Mouse (Mus musculus) cerebellum, postnatal 4 days (tissue): ENCODE results near the gene Ifnk.
A peak's percentile ranks its signal among the peaks of the same experiment; 100 is the strongest.

Source experiments
- DNase-seq, 2 experiments: peaks; one replicate each; pipeline ENCODE4 v3.0.0; 2022; ENCODE audit warnings: low spot score in 2 of 2, mixed read lengths in 1 of 2

Gene Ifnk

GRCm38 (mm10) chr4:35138077-35138476 is 13.8 kb upstream of the Ifnk start:
- no peak for DNase-seq

- DNase-seq: no peak
These were observed 11.5 kb upstream of the Ifnk start for GRCm38 (mm10) chr4:35140317-35140716.

- DNase-seq: no peak
These were observed 8.3 kb upstream of the Ifnk start for GRCm38 (mm10) chr4:35143472-35144102.

GRCm38 (mm10) chr4:35145726-35146125 is 6.1 kb upstream of the Ifnk start:
- no peak for DNase-seq

GRCm38 (mm10) chr4:35146597-35146996 is 5.3 kb upstream of the Ifnk start:
- no peak for DNase-seq

- DNase-seq: no peak
These were observed 3.5 kb upstream of the Ifnk start for GRCm38 (mm10) chr4:35148326-35148725.

DNA sequence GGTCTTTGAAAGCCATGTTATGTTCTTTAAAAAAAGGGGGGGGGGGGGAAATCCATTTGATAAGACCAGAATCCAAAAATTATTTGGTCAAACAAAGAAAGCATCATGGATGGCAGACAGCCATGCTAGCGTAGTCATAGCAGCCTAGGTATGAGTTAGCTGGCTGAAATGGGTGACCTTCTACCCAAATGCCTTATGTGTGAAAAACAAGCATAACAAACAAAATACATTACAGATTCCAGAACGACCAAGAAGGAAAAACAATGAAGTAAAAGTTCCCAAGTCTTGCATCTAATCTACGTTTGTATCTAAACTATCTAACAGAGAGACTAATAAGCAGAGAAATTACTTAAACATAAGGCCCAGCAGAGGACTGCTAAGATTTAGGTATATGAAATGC is 1.1 kb upstream of the Ifnk start:
- DNase-seq: no peak

DNA sequence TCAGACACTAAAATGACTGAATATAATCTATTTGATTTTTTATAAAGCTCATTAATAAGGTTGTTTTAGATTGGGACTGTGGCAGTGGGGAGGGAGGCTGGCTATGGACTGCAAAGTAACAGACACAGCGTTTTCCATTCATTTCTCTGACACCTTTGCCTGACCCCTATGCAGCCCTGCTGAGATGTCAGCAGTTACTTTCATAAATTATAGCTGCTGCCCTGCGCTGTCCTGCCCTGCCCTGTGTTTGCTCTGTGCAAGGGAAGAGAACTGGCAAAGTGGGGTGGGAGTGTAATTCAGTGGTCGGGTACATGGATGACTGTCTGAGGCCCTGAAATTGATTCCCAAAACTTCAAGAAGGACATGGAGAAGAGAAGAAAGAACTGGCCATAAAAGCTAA is 2.2 kb downstream of the Ifnk start:
- DNase-seq: no peak

DNA sequence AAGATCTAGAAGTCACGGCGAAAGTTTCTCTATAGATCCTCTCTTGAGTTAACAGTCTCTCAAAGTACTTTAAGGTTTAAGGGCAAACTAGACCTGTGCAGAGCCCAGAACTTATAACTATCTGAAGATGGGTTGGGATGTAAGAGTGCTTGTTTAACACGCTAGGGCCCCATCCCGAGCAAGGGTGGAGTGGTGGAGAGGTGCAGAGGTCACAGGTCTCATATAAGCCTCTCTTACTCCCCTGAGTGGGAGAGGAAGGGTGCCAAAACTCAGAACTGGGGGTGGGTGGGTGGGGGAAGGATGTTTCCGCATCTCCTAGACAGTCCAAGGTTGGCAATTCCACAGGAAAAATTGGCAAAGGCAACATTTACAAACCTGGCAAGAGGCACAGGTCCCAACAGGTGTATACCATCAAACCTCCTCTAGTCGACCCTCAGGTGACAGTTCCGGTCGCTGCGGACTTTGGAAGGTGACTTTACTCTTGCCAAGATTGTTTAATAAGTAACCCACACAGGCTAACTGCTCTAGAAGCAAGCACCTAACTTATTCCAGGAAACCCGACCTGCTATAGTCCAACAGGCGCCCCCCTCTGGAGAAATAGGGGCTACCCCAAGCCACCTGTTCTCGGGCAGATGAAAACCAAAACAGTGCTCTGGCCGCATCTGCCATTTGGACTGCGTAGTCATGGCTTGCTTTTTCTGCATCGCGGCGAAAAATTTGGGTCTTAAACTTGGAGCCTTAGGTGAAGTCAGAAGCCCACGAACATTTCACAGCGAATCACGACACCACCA is 3.5 kb downstream of the Ifnk start:
- DNase-seq: no peak

- DNase-seq: peak in 1 of 2 experiments; percentile 33
These were observed 4.3 kb downstream of the Ifnk start for GRCm38 (mm10) chr4:35156149-35156611.

GRCm38 (mm10) chr4:35156751-35157611 is 5.1 kb downstream of the Ifnk start, which contains the start of gene Mob3b:
TSS of gene Mob3b (minus strand) at chr4:35157484.
- DNase-seq: peak; percentile 57 to 86

GRCm38 (mm10) chr4:35157815-35158214 is 6.0 kb downstream of the Ifnk start:
- DNase-seq: no peak

GRCm38 (mm10) chr4:35165275-35165674 is 13.4 kb downstream of the Ifnk start:
- no peak for DNase-seq

DNA sequence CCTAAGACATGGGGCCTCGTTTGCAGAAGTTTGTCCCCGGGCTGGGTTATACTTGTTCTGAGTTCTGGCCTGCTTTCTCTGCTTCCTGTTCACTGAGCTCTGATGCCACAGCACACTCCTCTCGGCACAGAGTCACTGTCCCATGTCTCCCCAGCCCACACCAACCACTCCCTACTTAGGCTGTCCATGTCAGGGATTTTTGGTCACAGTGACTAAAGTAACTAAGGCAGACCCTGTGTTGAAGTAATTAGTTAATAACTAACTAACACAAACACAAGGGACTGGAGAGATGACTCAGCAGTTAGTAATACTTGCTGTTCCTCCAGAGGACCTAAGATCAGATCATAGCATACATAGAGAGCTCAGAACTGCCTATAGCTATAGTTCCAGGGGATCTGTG is 14.1 kb downstream of the Ifnk start:
- DNase-seq: no peak

DNA sequence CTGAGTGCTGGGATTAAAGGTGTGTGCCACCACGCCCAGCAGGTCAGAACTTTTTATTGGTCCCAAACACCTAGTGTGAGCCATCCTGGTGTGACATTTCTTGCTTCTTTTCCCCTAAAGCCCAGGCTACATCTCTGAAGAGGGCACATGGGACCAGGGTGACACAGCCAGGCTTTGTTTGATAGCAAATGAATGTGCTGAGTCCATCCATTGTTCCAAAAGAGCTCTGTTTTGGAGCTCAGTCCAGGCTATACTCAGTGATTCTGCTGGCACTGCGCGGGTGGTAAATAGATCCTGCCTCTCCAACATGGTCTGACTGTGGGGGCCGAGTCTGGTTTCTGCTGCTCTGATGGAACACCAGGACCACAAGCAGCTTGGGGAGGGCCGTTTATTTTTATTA is 16.0 kb downstream of the Ifnk start:
- DNase-seq: no peak

DNA sequence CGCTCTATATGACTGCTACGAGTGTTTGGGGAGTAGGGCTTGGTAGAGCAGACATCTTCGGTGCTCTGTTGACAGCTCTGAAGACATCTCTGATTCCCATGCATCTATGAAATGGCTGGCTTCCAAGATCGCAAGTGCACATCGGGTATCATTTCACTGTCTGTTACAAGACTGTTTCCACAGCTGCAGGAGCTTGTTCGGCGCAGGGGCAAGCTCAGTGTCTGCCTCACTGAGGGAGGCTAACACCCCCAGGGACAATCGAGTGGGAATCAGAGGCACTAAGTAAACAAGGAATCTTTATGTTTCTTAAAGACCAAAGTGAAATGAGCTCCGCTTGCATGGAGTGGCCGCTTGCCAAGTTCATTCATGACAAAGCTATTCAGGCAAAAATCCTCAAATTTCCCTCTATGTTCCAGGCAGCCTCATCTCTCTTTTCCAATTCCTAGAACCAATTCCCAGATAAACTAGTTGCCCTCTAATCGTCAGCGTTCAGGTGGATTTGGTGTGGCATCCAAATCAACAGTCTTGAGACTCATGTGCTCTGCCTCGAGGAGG is 17.8 kb downstream of the Ifnk start:
- DNase-seq: no peak

DNA sequence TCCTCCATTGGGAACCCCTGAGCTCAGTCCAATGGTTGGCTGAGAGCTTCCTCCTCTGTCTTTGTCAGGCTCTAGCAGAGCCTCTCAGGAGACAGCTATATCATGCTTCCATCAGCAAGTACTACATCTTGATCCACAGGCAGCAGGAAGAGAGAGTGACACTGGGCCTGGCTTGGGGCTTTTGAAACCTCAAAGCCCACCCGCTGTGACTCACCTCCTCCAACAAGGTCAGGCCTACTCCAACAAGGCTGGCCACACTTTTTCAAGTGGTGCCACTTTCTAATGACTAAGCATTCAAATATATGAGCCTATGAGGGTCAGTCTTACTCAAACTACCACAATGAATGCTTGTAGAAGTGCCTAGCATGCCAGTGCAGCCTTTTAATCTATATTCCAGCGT is 20.6 kb downstream of the Ifnk start:
- no peak for DNase-seq

GRCm38 (mm10) chr4:35173551-35173950 is 21.7 kb downstream of the Ifnk start:
- DNase-seq: no peak

GRCm38 (mm10) chr4:35175566-35175965 is 23.7 kb downstream of the Ifnk start:
- DNase-seq: no peak

DNA sequence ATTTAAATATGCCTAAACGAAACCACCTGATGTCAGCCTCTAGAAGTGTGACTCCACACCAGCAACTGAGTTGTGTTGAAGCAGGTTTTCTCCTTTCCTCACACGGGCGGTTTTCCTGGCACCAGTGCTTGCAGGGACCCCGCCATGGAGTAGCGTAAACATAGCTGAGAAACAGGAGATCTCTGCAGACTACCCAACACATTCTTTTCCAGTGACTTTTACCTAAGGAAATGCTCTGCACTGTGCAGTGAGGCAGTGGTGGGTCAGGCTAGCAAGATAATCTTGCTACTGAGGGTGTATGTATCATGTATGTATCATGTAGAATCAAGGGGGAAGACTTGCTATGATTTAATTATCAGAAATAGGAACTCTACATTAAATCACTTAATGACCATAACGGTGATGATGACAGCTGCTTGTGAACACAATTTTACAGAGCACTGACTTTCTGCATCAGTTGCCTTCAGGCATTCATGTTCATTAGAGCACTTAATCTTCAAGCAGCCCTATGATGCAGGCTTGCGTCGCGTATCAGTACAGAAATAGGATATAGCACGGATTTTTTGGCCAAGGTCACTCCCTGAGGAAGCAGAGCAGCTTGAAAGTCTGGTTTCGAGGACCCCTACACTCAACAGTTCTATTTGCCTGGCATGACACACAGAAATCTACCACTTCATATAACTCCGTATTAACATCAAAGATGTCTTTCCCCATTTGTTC is 26.2 kb downstream of the Ifnk start:
- DNase-seq: no peak

GRCm38 (mm10) chr4:35187617-35188326 is 35.9 kb downstream of the Ifnk start:
- no peak for DNase-seq
